Comparison of ENCODE assay signal across 12 mouse cellular contexts in genomic region chr7:130993907-130994306, GRCm38 (mm10). TPM values are rescaled to one million over a fixed set of nuclear protein-coding genes. Genes with fewer than 3 reads are reported as not detected.
DNase-seq lines count a peak whose midpoint lies in the region; ATAC-seq and TF ChIP-seq lines count a peak whose summit lies in the region.
"Had no signal": no experiment of that assay in that cellular context is flagged by ENCODE, and none has a peak within 500 bp of the region (broad histone marks: within the 10 kb centered on the region; RNA-seq: fewer than 3 reads in every experiment).

No protein-coding gene starts in this region.

- no peaks in the 10 kb centered on the region for H3K4me1 ChIP-seq in heart, adult 2 months (ENCODE audit: control insufficient read depth, insufficient read depth, low read length)
- no peaks in the 10 kb centered on the region for H3K4me1 ChIP-seq in midbrain, embryonic 14.5 days (ENCODE audit: control insufficient read depth, insufficient read depth, low read length)
- H3K4me1 ChIP-seq in midbrain, embryonic 13.5 days (replicated peaks): no peaks in the 10 kb centered on the region

- no peak overlapping the region for H3K4me3 ChIP-seq in heart, adult 2 months
- no peak overlapping the region for H3K4me3 ChIP-seq in midbrain, embryonic 14.5 days (replicated peaks; ENCODE audit: low read depth, low read length)
- H3K4me3 ChIP-seq in midbrain, embryonic 13.5 days (replicated peaks): no peak overlapping the region
- H3K4me3 ChIP-seq: limb, embryonic 10.5 days had no signal

- no peak for TF ChIP-seq POLR2A in heart, adult 2 months (IDR thresholded peaks at IDR 0.05; ENCODE audit: insufficient read depth, low read depth, low read length)

- H3K4me2 ChIP-seq in midbrain, embryonic 14.5 days (ENCODE audit: low read length): no peak overlapping the region
- no peak overlapping the region for H3K4me2 ChIP-seq in midbrain, embryonic 13.5 days (replicated peaks)

- H3K36me3 ChIP-seq in heart, adult 2 months (ENCODE audit: control insufficient read depth, insufficient read depth, low read length): no peaks in the 10 kb centered on the region
- H3K36me3 ChIP-seq in midbrain, embryonic 14.5 days (ENCODE audit: control insufficient read depth, insufficient read depth, low read length): no peaks in the 10 kb centered on the region
- no peaks in the 10 kb centered on the region for H3K36me3 ChIP-seq in midbrain, embryonic 13.5 days
- H3K36me3 ChIP-seq: limb, embryonic 10.5 days had no signal

- ATAC-seq in midbrain, embryonic 14.5 days (ENCODE audit: low FRiP score, low TSS enrichment): no peak
- ATAC-seq in midbrain, embryonic 13.5 days: no peak
- ATAC-seq: hindbrain, embryonic 16.5 days had no signal

- 45% methylated on average over 8 of the region's 8 CpGs for WGBS in heart, adult 2 months
- WGBS in midbrain, embryonic 14.5 days: 54% methylated on average over 8 of the region's 8 CpGs
- 52% methylated on average over 8 of the region's 8 CpGs for WGBS in midbrain, embryonic 13.5 days

- H3K27ac ChIP-seq in heart, adult 2 months: no peak overlapping the region
- no peak overlapping the region for H3K27ac ChIP-seq in midbrain, embryonic 14.5 days (replicated peaks; ENCODE audit: low read depth, low read length)
- no peak overlapping the region for H3K27ac ChIP-seq in midbrain, embryonic 13.5 days
- H3K27ac ChIP-seq: limb, embryonic 10.5 days had no signal

- no peak for TF ChIP-seq EP300 in heart, adult 2 months (IDR thresholded peaks at IDR 0.05; ENCODE audit: insufficient read depth, low read depth, low read length)

- no peak overlapping the region for H3K9ac ChIP-seq in heart, adult 2 months (ENCODE audit: low read depth, low read length)
- H3K9ac ChIP-seq in midbrain, embryonic 14.5 days (replicated peaks; ENCODE audit: low read length): no peak overlapping the region
- no peak overlapping the region for H3K9ac ChIP-seq in midbrain, embryonic 13.5 days (replicated peaks)

- H3K27me3 ChIP-seq in heart, adult 2 months (ENCODE audit: control insufficient read depth, insufficient read depth, low read length): no peaks in the 10 kb centered on the region
- H3K27me3 ChIP-seq in midbrain, embryonic 14.5 days (ENCODE audit: control insufficient read depth, insufficient read depth, low read length): no peaks in the 10 kb centered on the region
- H3K27me3 ChIP-seq in midbrain, embryonic 13.5 days: no peaks in the 10 kb centered on the region

- intact Hi-C loops in heart, adult 2 months (cut with DNase I): no loop called here
- intact Hi-C loops in heart, postnatal 25 days (cut with DNase I): no loop called here

- DNase-seq in heart, adult 2 months: no peak
- no peak for DNase-seq in heart, postnatal 25 days (ENCODE audit: low spot score)
- peak; percentile 68 for DNase-seq in midbrain, embryonic 14.5 days
- DNase-seq in adipocyte (ENCODE audit: low spot score): peak; percentile 17
- peak; percentile 23 for DNase-seq in retina, postnatal 7 days (ENCODE audit: low read depth, low spot score)
- DNase-seq in cerebellum, postnatal 25 days: no peak
- DNase-seq in right cerebral cortex, postnatal 25 days: no peak
- DNase-seq: gastrocnemius, postnatal 10 days had no signal

- H3K79me2 ChIP-seq in heart, adult 2 months (replicated peaks; ENCODE audit: control insufficient read depth, insufficient read depth, low read length): no peaks in the 10 kb centered on the region

- peak; percentile 86 for TF ChIP-seq CTCF in heart, adult 2 months (IDR thresholded peaks at IDR 0.05)

- H3K9me3 ChIP-seq in midbrain, embryonic 14.5 days (ENCODE audit: control insufficient read depth, low read length): no peaks in the 10 kb centered on the region
- H3K9me3 ChIP-seq in midbrain, embryonic 13.5 days: no peaks in the 10 kb centered on the region
- H3K9me3 ChIP-seq: limb, embryonic 10.5 days had no signal

RNA-seq across cellular contexts. Expression of gene Dmbt1, which starts 37.9 kb away (rescaled TPM):
- not detected for total RNA-seq in heart, adult 2 months (2021)
- 0.03 and 0.04 TPM in 2 replicates for polyA plus RNA-seq in heart, adult 2 months (2012; rRNA removed)
- total RNA-seq in heart, postnatal 25 days (2021): not detected
- polyA plus RNA-seq in midbrain, embryonic 14.5 days (2014; fragmentation: Nextera tagmentation; extraction: Ambion mirVana): not detected in 2 replicates
- polyA plus RNA-seq in midbrain, embryonic 13.5 days (2015; fragmentation: Nextera tagmentation; extraction: Ambion mirVana): 0.04 TPM in 1 of 2 replicates, not detected in the other
- total RNA-seq: common myeloid progenitor, adult 5-6 weeks; gastrocnemius, postnatal 10 days had no signal
- polyA plus RNA-seq: hindbrain, embryonic 16.5 days; limb, embryonic 10.5 days had no signal

RNA-seq across cellular contexts. Expression of gene Htra1, which starts 58.0 kb away (rescaled TPM):
- 100 to 1,000 TPM; 102 to 117 TPM for total RNA-seq in heart, adult 2 months (2021)
- 85.7 and 91.1 TPM in 2 replicates for polyA plus RNA-seq in heart, adult 2 months (2012; rRNA removed)
- 100 to 1,000 TPM; 122 to 142 TPM for total RNA-seq in heart, postnatal 25 days (2021)
- 6.9 and 12.7 TPM in 2 replicates for polyA plus RNA-seq in midbrain, embryonic 14.5 days (2014; fragmentation: Nextera tagmentation; extraction: Ambion mirVana)
- polyA plus RNA-seq in midbrain, embryonic 13.5 days (2015; fragmentation: Nextera tagmentation; extraction: Ambion mirVana): 4.3 and 6.2 TPM in 2 replicates
- total RNA-seq: common myeloid progenitor, adult 5-6 weeks had no signal

Comparison
In these comparisons a context has a peak if more than half of its experiments do, and no peak if none do; other contexts are left out.
1. DNase-seq: peak in midbrain, embryonic 14.5 days (single experiment), adipocyte (single experiment) and retina, postnatal 7 days (single experiment); none in heart, adult 2 months (0 of 2), heart, postnatal 25 days (single experiment), cerebellum, postnatal 25 days (0 of 2) and right cerebral cortex, postnatal 25 days (single experiment).